Mouse (Mus musculus) kidney, postnatal 25 days (tissue): Measurements from ENCODE around the gene Pcdh15.
A peak's percentile ranks its signal among the peaks of the same experiment; 100 is the strongest.

Source experiments
- DNase-seq, 2 experiments: peaks; one replicate each; pipeline ENCODE4 v3.0.0; 2021; ENCODE audit warnings: mixed read lengths in 2 of 2

Gene Pcdh15

DNA sequence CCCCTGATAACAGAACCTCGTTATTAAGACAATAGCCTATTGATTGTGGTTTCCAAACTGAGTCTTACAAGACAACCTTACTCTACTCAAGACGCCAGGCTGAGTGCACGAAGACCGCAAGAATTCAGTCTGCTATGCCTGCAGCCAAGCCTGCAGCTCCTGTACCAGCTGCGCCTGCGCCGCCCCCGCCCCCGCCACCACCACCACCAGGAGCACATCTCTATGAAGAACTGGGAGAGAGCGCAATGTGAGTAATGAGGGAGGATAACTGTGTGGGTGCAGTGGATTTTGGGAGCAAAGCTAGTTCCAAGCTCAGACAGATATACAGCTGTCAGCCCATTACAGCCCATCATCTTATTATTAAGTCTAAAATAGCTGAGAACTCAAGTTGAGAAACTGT lies 1527.5 kb downstream of the Pcdh15 start:
- no peak for DNase-seq

DNA sequence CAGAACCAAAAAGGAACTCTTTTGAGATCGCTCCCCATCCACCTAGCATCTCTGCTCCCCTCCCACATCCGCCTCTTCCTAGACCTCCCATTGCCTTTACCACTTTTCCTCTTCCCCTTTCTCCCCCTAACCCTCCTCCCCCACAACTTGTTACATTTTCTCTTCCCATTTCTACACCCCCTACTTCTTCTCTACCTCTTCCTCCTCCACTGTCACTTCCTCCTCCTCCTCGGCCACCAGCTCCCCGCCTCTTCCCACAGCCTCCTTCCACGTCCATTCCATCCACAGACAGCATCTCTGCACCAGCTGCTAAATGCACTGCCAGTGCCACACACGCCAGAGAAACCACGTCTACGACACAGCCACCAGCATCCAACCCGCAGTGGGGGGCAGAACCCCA lies 1532.2 kb downstream of the Pcdh15 start:
- no peak for DNase-seq

DNA sequence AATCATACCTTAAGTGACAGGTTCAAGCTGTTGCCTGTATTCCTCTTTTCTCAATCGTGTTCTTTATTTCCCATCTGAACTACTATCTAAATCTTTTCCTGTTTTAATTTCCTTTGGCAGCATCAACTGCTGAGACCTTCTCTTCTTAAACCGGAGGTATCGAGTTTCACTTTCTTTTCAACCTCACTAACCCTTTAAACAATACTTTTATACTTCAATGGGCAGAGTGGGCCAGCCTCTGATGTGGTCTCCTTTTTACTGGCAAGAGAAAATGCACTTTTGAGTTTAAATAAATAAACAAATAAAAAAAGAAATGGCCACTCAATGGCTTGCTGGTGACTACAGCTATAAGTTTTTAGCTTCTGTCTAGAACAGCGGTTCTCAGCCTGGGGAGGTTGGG lies 1537.9 kb downstream of the Pcdh15 start:
- no peak for DNase-seq

GRCm38 (mm10) chr10:74642125-74642524 lies 1543.0 kb downstream of the Pcdh15 start:
- DNase-seq, result peak in 1 of 2 experiments; percentile 38

DNA sequence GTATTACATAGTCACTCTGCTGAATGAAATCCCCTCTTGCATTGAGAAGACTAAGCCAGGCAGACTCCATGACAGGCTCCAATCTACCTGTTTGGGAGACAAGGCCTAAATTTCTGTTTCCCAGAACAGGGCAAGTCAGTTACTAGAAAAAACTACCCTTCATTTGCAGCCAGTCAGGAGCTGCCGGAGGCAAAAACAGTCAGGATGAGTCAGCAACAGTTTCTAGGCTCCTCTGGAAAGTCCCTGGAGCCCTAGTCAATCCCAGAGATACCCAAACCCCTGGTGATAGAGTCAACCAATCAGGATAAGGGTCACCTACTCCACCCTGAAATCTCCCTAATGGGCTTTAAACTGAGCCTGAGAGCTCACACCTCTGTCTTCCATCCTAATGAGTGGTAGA lies 1564.0 kb downstream of the Pcdh15 start:
- no peak for DNase-seq

DNA sequence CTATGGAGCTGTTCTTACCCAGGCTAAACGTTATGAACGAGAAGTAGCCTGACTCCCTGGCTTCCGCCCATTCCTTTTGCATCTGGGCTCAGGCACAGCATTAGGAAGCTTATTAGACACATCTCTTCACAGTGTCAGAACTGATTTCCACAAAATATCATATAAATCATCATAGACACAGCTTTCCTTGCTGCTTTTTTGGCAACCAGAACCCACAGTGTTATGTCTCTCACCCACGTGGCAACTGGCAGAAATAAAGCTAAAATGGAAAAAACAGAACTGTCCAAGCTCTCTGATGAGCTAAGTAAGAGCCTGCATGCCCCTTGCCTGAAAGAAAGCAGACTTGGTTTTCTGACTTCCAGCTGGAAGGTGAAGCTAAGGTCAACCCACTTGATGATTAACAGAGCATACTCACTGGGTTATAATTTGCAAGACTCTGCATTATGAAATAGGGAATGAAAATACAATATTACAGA lies 1580.9 kb downstream of the Pcdh15 start:
- peak in 1 of 2 experiments; percentile 21 for DNase-seq

DNA sequence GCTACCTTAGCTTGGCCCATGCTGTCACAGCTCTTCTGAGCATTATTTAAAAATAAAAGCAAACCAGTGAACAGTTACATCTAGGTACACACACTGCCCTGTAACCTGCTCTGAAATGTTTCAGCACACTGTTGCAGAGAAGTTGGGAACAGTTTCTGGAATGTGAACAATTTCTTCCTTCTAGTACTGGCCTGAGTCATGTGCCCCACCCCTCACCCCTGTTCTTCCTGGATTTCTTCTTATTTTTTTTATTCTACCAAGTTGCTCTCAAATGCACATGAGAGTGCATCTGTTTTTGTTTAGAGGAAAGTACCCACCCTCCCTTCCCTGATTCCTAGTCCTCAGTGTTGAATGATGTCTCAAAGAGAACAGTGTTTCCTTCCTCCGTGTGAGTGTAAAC lies 1581.4 kb downstream of the Pcdh15 start:
- DNase-seq, result peak; percentile 13 to 39
